Mouse (Mus musculus) embryonic facial prominence, embryonic 15.5 days (tissue): ENCODE results near the gene Vmn1r54. TPM values are rescaled to one million over a fixed set of nuclear protein-coding genes. Genes with fewer than 3 reads are reported as not detected.
A peak's percentile ranks its signal among the peaks of the same experiment; 100 is the strongest.
"Not testable (repeated sequence)": the region's sequence is repeated elsewhere in the genome, so short reads cannot be mapped to it uniquely, and the experiment has no call there.

Experiments
- ATAC-seq: fragments of 200-750 bp; cut with Nextera tagmentation; 2 replicates; pipeline ENCODE4 v1.8.0; 2017; ENCODE audit warnings: low read depth, moderate TSS enrichment; ENCODE audit not compliant: insufficient number of reproducible peaks, low FRiP score, low TSS enrichment
- H3K27ac ChIP-seq: fragments of 300-500 bp; sonication (generic); replicated peaks from 2 replicates; pipeline ENCODE4 v1.5.1; 2015; ENCODE audit warnings: mild to moderate bottlenecking, inconsistent platforms
- H3K27me3 ChIP-seq: fragments of 300-500 bp; sonication (generic); 2 replicates; pipeline ENCODE4 v1.6.1; 2015; ENCODE audit warnings: inconsistent platforms
- H3K36me3 ChIP-seq: fragments of 300-500 bp; sonication (generic); 2 replicates; pipeline ENCODE4 v1.6.1; 2015; ENCODE audit warnings: mild to moderate bottlenecking, inconsistent platforms
- H3K4me1 ChIP-seq: fragments of 300-500 bp; sonication (generic); 2 replicates; pipeline ENCODE4 v1.6.1; 2015; ENCODE audit warnings: inconsistent platforms
- H3K4me2 ChIP-seq: fragments of 300-500 bp; sonication (generic); replicated peaks from 2 replicates; pipeline ENCODE4 v1.6.1; 2015; ENCODE audit warnings: mild to moderate bottlenecking, inconsistent platforms
- H3K4me3 ChIP-seq: fragments of 300-500 bp; sonication (generic); replicated peaks from 2 replicates; pipeline ENCODE4 v1.5.1; 2015; ENCODE audit warnings: mild to moderate bottlenecking, inconsistent platforms
- H3K9ac ChIP-seq: fragments of 300-500 bp; sonication (generic); 2 replicates; pipeline ENCODE4 v1.6.1; 2015; ENCODE audit warnings: inconsistent platforms
- H3K9me3 ChIP-seq: fragments of 300-500 bp; sonication (generic); replicated peaks from 2 replicates; pipeline ENCODE4 v1.6.1; 2016; ENCODE audit warnings: inconsistent platforms
- WGBS: fragments of 180-500 bp; shearing (Covaris S2); methylation state at CpG from one replicate; pipeline ENCODE4 v1.1.7; 2015; 5-methylcytosine and 5-hydroxymethylcytosine counted together
- polyA plus RNA-seq: library from polyadenylated mRNA; unstranded; fragments of >200 nt; fragmentation: Nextera tagmentation; extraction: Ambion mirVana; gene quantifications from 2 replicates; pipeline ENCODE4 v1.2.1, GENCODE M21; 2015

Vmn1r54 gene
- polyA plus RNA-seq = not detected in 2 replicates

- ATAC-seq = no peak
- H3K9ac ChIP-seq = no peak within 1 kb of the TSS
- no peaks in the 10 kb centered on the region for H3K9me3 ChIP-seq
- H3K4me1 ChIP-seq = no peaks in the 10 kb centered on the region
- no peaks in the 10 kb centered on the region for H3K27me3 ChIP-seq
- H3K36me3 ChIP-seq = no peaks in the 10 kb centered on the region
- H3K4me3 ChIP-seq = no peak within 1 kb of the TSS
- no peak within 1 kb of the TSS for H3K27ac ChIP-seq
- 63% methylated on average over 1 of the region's 1 CpGs for WGBS
- no peak within 1 kb of the TSS for H3K4me2 ChIP-seq
Observed at GRCm38 (mm10) chr6:90246000-90246399, at the start of gene Vmn1r54. TSS of gene Vmn1r54 (plus strand) at chr6:90246300.

- not testable (repeated sequence) for H3K4me1 ChIP-seq, H3K4me2 ChIP-seq, H3K27ac ChIP-seq, H3K36me3 ChIP-seq, H3K4me3 ChIP-seq, ATAC-seq, H3K27me3 ChIP-seq, H3K9ac ChIP-seq, H3K9me3 ChIP-seq
- 90% methylated on average over 2 of the region's 2 CpGs for WGBS
Observed at GRCm38 (mm10) chr6:90202493-90202892, 43.6 kb upstream of the Vmn1r54 start, which contains the start of gene V1ra8. TSS of gene V1ra8 (plus strand) at chr6:90202793.

GRCm38 (mm10) chr6:90224338-90224737 lies 21.8 kb upstream of the Vmn1r54 start, which contains the start of gene Vmn1r53:
TSS of gene Vmn1r53 (minus strand) at chr6:90224438.
- ATAC-seq = no peak
- H3K27me3 ChIP-seq = no peaks in the 10 kb centered on the region

GRCm38 (mm10) chr6:90232114-90232513 lies 14.0 kb upstream of the Vmn1r54 start:
- not testable (repeated sequence) for H3K27me3 ChIP-seq, H3K4me1 ChIP-seq, H3K4me3 ChIP-seq, H3K27ac ChIP-seq, H3K9ac ChIP-seq, H3K9me3 ChIP-seq, H3K4me2 ChIP-seq, ATAC-seq, H3K36me3 ChIP-seq
- WGBS = 92% methylated on average over 4 of the region's 4 CpGs

More at GRCm38 (mm10) chr6:90224338-90224737, 21.8 kb upstream of the Vmn1r54 start, which contains the start of gene Vmn1r53:
- H3K4me3 ChIP-seq = no peak within 1 kb of the TSS
- WGBS = 82% methylated on average over 1 of the region's 1 CpGs
- no peak within 1 kb of the TSS for H3K27ac ChIP-seq
- no peaks in the 10 kb centered on the region for H3K4me1 ChIP-seq
- no peaks in the 10 kb centered on the region for H3K9me3 ChIP-seq
- H3K36me3 ChIP-seq = no peaks in the 10 kb centered on the region
- H3K4me2 ChIP-seq = no peak within 1 kb of the TSS
- H3K9ac ChIP-seq = no peak within 1 kb of the TSS

- Histone ChIP-seq H3K9ac (no peak overlapping the region), H3K36me3 (no peaks in the 10 kb centered on the region), H3K4me3 (no peak overlapping the region), H3K4me1 (no peaks in the 10 kb centered on the region), H3K27me3 (no peaks in the 10 kb centered on the region), H3K27ac (no peak overlapping the region), H3K9me3 (no peaks in the 10 kb centered on the region), H3K4me2 (no peak overlapping the region)
- ATAC-seq = no peak
- 60% methylated on average over 27 of the region's 27 CpGs for WGBS
Observed at GRCm38 (mm10) chr6:90232681-90233080, 13.4 kb upstream of the Vmn1r54 start.

GRCm38 (mm10) chr6:90244019-90244418 lies 2.1 kb upstream of the Vmn1r54 start:
- Histone ChIP-seq H3K9me3 (no peaks in the 10 kb centered on the region), H3K4me3 (no peak overlapping the region), H3K36me3 (no peaks in the 10 kb centered on the region), H3K4me2 (no peak overlapping the region), H3K27me3 (no peaks in the 10 kb centered on the region), H3K27ac (no peak overlapping the region), H3K9ac (no peak overlapping the region), H3K4me1 (no peaks in the 10 kb centered on the region)
- ATAC-seq = no peak
- WGBS = 74% methylated on average over 3 of the region's 3 CpGs

GRCm38 (mm10) chr6:90288265-90288664 lies 42.2 kb downstream of the Vmn1r54 start:
- no peak for ATAC-seq
- Histone ChIP-seq H3K9ac (no peak overlapping the region), H3K4me3 (no peak overlapping the region), H3K4me2 (no peak overlapping the region), H3K4me1 (no peaks in the 10 kb centered on the region), H3K9me3 (no peaks in the 10 kb centered on the region; the same call in 1 of the 2 replicates), H3K36me3 (no peaks in the 10 kb centered on the region), H3K27ac (no peak overlapping the region), H3K27me3 (no peaks in the 10 kb centered on the region)
- WGBS = 54% methylated on average over 12 of the region's 12 CpGs

- Histone ChIP-seq H3K4me2 (no peak within 1 kb of the TSS), H3K9ac (no peak within 1 kb of the TSS), H3K4me3 (no peak within 1 kb of the TSS), H3K36me3 (no peaks in the 10 kb centered on the region), H3K27ac (no peak within 1 kb of the TSS), H3K27me3 (no peaks in the 10 kb centered on the region), H3K9me3 (no peaks in the 10 kb centered on the region), H3K4me1 (no peaks in the 10 kb centered on the region)
- 91% methylated on average over 1 of the region's 1 CpGs for WGBS
- ATAC-seq = no peak
Observed at GRCm38 (mm10) chr6:90300919-90301318, 54.8 kb downstream of the Vmn1r54 start, which contains the start of gene BC048671. TSS of gene BC048671 (plus strand) at chr6:90301219.

- no peak overlapping the region for H3K4me2 ChIP-seq
- no peak for ATAC-seq
- no peaks in the 10 kb centered on the region for H3K9me3 ChIP-seq
- WGBS = 73% methylated on average over 6 of the region's 6 CpGs
- no peaks in the 10 kb centered on the region for H3K4me1 ChIP-seq
- no peak overlapping the region for H3K4me3 ChIP-seq
- no peak overlapping the region for H3K27ac ChIP-seq
- peaks cover 3% of the 10 kb centered on the region; the same call in 1 of the 2 replicates for H3K27me3 ChIP-seq
- H3K9ac ChIP-seq = no peak overlapping the region
- no peaks in the 10 kb centered on the region for H3K36me3 ChIP-seq
Observed at GRCm38 (mm10) chr6:90306315-90306975, 60.3 kb downstream of the Vmn1r54 start.

- H3K36me3 ChIP-seq = no peaks in the 10 kb centered on the region
- peak; percentile 39; the same call in 1 of the 2 replicates for ATAC-seq
- no peak overlapping the region for H3K4me3 ChIP-seq
- H3K27me3 ChIP-seq = peaks cover 3% of the 10 kb centered on the region; the same call in 1 of the 2 replicates
- H3K9ac ChIP-seq = no peak overlapping the region
- no peak overlapping the region for H3K4me2 ChIP-seq
- H3K4me1 ChIP-seq = no peaks in the 10 kb centered on the region
- H3K27ac ChIP-seq = no peak overlapping the region
- H3K9me3 ChIP-seq = no peaks in the 10 kb centered on the region
- 88% methylated on average over 87 of the region's 87 CpGs for WGBS
Observed at GRCm38 (mm10) chr6:90308839-90309778, 63.0 kb downstream of the Vmn1r54 start.

GRCm38 (mm10) chr6:90315961-90316360 lies 69.9 kb downstream of the Vmn1r54 start:
- H3K36me3 ChIP-seq = no peaks in the 10 kb centered on the region
- ATAC-seq = peak; percentile 78
- H3K9ac ChIP-seq = no peak overlapping the region
- no peaks in the 10 kb centered on the region for H3K9me3 ChIP-seq
- no peaks in the 10 kb centered on the region for H3K27me3 ChIP-seq
- no peak overlapping the region for H3K4me3 ChIP-seq
- H3K27ac ChIP-seq = no peak overlapping the region
- H3K4me1 ChIP-seq = no peaks in the 10 kb centered on the region
- H3K4me2 ChIP-seq = no peak overlapping the region
- 79% methylated on average over 5 of the region's 5 CpGs for WGBS
